Mouse (Mus musculus): ENCODE data around the gene Myb. TPM values are rescaled to one million over a fixed set of nuclear protein-coding genes. Genes with fewer than 3 reads are reported as not detected.
A peak's percentile ranks its signal among the peaks of the same experiment; 100 is the strongest.

The Myb gene
- total and polyA plus RNA-seq, 3 experiments = 133 to 245 (median 155) TPM

DNA sequence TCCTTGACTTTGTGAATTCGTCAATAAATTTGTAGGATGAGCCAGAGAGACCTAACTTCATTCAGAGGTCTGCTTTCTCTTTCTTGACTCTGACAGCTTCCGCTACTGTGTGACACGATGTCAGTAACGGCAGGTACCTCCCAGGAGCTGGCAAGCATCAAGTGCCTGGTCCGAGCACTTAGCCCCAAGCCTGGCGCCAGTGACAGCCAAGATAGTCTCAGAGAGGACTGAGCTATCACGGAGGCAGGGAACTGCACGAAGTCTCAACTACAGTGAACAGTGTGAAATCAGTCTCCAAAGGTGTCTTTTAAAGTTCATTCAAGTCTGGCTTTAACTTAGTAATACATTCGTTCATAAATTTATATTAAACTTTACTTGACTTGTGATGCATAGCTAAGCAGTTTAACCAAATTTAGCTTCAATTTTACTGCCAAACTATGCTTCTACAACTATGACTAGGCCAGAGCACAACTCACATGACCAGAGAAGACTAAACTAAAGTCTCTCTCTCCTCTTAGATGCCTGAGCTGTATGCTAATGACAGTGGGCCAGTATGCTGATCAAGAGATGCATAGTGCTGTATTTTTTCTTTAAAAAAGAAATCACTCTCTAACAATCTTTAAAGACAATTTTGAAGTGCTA lies 29.1 kb upstream of the Myb start:
- H3K36me3 ChIP-seq (ENCODE audit: control insufficient read depth in 1 of 2, insufficient read depth in 2 of 2, low read length in 2 of 2) = peaks cover 0 to 46% of the 10 kb centered on the region in 2 experiments; a peak in 2 of 4 replicates
- no peaks in the 10 kb centered on the region for H3K9me3 ChIP-seq (replicated peaks; ENCODE audit: insufficient read depth, low read length)
- peaks cover 35 to 48% of the 10 kb centered on the region in 2 experiments for H3K4me1 ChIP-seq (ENCODE audit: control insufficient read depth in 1 of 2, insufficient read depth in 2 of 2, low read length in 2 of 2)
- DNase-seq (ENCODE audit: low read depth, low spot score) = no peak
- H3K9ac ChIP-seq (ENCODE audit: control insufficient read depth, low read depth, low read length, poor library complexity, severe bottlenecking) = peak overlapping the region; percentile 91; the same call in 1 of the 2 replicates
- no peak overlapping the region for H3K4me3 ChIP-seq (ENCODE audit: control insufficient read depth in 1 of 2, insufficient read depth in 1 of 2, low read depth in 2 of 2, low read length in 2 of 2)
- peaks cover 2% of the 10 kb centered on the region; the same call in 1 of the 2 replicates for H3K79me2 ChIP-seq (ENCODE audit: control insufficient read depth, insufficient read depth, low read length, poor library complexity)
- TF ChIP-seq MYC (IDR thresholded peaks at IDR 0.05; ENCODE audit: low read depth, low read length) (no peak), NRF1 (IDR thresholded peaks at IDR 0.05; ENCODE audit: insufficient read depth, low read depth, low read length, poor library complexity, severe bottlenecking) (no peak), POLR2AphosphoS2 (IDR thresholded peaks at IDR 0.05; ENCODE audit: low read length) (no peak), SMC3 (IDR thresholded peaks at IDR 0.05; ENCODE audit: low read depth, low read length) (no peak), ZKSCAN1 (IDR thresholded peaks at IDR 0.05; ENCODE audit: low read depth, low read length) (no peak), ETS1 (IDR thresholded peaks at IDR 0.05; ENCODE audit: low read depth, low read length) (no peak), KAT2A (conservative IDR thresholded peaks at IDR 0.05; ENCODE audit: low read depth, low read length) (no peak), CHD2 (IDR thresholded peaks at IDR 0.05; ENCODE audit: low read length) (no peak), TAL1 (IDR thresholded peaks at IDR 0.05; ENCODE audit: low read length) (no peak), USF2 (IDR thresholded peaks at IDR 0.05; ENCODE audit: borderline replicate concordance in 1 of 2, insufficient read depth in 1 of 2, low read depth in 1 of 2, low read length in 2 of 2) (no peak)
- H3K27ac ChIP-seq (ENCODE audit: control insufficient read depth, low read depth, low read length) = peak overlapping the region; percentile 78; the same call in 1 of the 2 replicates
- H3K27me3 ChIP-seq (ENCODE audit: control insufficient read depth in 1 of 2, insufficient read depth in 2 of 2, low read length in 2 of 2) = no peaks in the 10 kb centered on the region

DNA sequence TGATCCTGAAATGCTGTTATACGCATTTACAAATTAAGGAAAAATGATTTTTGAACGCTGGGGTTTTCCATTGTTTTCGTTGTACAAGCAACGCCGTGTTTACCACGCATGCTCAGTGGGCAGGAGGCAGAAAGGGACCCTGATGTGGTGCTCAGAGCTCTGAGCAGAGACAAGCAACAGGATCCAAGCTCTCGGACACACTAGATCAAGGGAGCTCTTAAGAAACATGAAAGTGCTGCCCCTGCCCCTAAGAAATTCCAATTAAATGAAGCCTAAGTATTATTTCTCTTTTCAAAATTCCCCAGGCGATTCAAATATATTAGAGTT lies 28.5 kb upstream of the Myb start:
- H3K79me2 ChIP-seq (ENCODE audit: control insufficient read depth, insufficient read depth, low read length, poor library complexity) = peaks cover 2% of the 10 kb centered on the region; the same call in 1 of the 2 replicates
- peak overlapping the region; percentile 78 for H3K27ac ChIP-seq (ENCODE audit: control insufficient read depth, low read depth, low read length)
- H3K9ac ChIP-seq (ENCODE audit: control insufficient read depth, low read depth, low read length, poor library complexity, severe bottlenecking) = peak overlapping the region; percentile 91
- no peak for DNase-seq (ENCODE audit: low read depth, low spot score)
- no peaks in the 10 kb centered on the region for H3K9me3 ChIP-seq (replicated peaks; ENCODE audit: insufficient read depth, low read length)
- H3K36me3 ChIP-seq (ENCODE audit: control insufficient read depth in 1 of 2, insufficient read depth in 2 of 2, low read length in 2 of 2) = peaks cover 0 to 40% of the 10 kb centered on the region in 2 experiments; a peak in 2 of 4 replicates
- no peak for TF ChIP-seq USF1 (IDR thresholded peaks at IDR 0.05; ENCODE audit: low read depth, low read length)
- TF ChIP-seq MAFK (IDR thresholded peaks at IDR 0.05; ENCODE audit: borderline replicate concordance, low read depth, low read length) = no peak
- TF ChIP-seq MAZ (IDR thresholded peaks at IDR 0.05; ENCODE audit: low read depth, low read length) = no peak
- TF ChIP-seq ETS1 (IDR thresholded peaks at IDR 0.05; ENCODE audit: low read depth, low read length) = no peak
- no peak for TF ChIP-seq UBTF (IDR thresholded peaks at IDR 0.05; ENCODE audit: borderline replicate concordance, insufficient read depth, low read depth, low read length)
- TF ChIP-seq NRF1 (IDR thresholded peaks at IDR 0.05; ENCODE audit: insufficient read depth, low read depth, low read length, poor library complexity, severe bottlenecking) = peak; percentile 70
- TF ChIP-seq JUND (IDR thresholded peaks at IDR 0.05; ENCODE audit: low read depth, low read length) = no peak
- H3K27me3 ChIP-seq (ENCODE audit: control insufficient read depth in 1 of 2, insufficient read depth in 2 of 2, low read length in 2 of 2) = no peaks in the 10 kb centered on the region
- peak overlapping the region; percentile 83 to 98 for H3K4me3 ChIP-seq (ENCODE audit: control insufficient read depth in 1 of 2, insufficient read depth in 1 of 2, low read depth in 2 of 2, low read length in 2 of 2)
- peaks cover 29 to 44% of the 10 kb centered on the region in 2 experiments for H3K4me1 ChIP-seq (ENCODE audit: control insufficient read depth in 1 of 2, insufficient read depth in 2 of 2, low read length in 2 of 2)

Data from MEL (cell line).